Mouse (Mus musculus) olfactory bulb, adult 2 months (tissue): Measurements from ENCODE around the gene Tox2. TPM values are rescaled to one million over a fixed set of nuclear protein-coding genes. Genes with fewer than 3 reads are reported as not detected.

Source experiments
- H3K27ac ChIP-seq: fragments of 200-500 bp; 2 replicates; pipeline ENCODE4 v1.5.1; 2012; ENCODE audit warnings: low read depth, low read length; ENCODE audit not compliant: insufficient read depth
- H3K4me1 ChIP-seq: fragments of 200-500 bp; 2 replicates; pipeline ENCODE4 v1.6.1; 2012; ENCODE audit warnings: low read length; ENCODE audit not compliant: control insufficient read depth, insufficient read depth
- H3K4me3 ChIP-seq: fragments of 200-500 bp; 2 replicates; pipeline ENCODE4 v1.5.1; 2012; ENCODE audit warnings: mild to moderate bottlenecking, low read depth, low read length, moderate library complexity; ENCODE audit not compliant: insufficient read depth
- CTCF ChIP-seq: fragments of 200-500 bp; IDR thresholded peaks from 2 replicates; pipeline ENCODE4 v1.5.1; 2012; ENCODE audit warnings: low read depth, mild to moderate bottlenecking, low read length, moderate library complexity; ENCODE audit not compliant: insufficient read depth
- POLR2A ChIP-seq: fragments of 200-500 bp; IDR thresholded peaks from 2 replicates; pipeline ENCODE4 v1.6.1; 2012; ENCODE audit warnings: mild to moderate bottlenecking, low read depth, low read length, moderate library complexity; ENCODE audit not compliant: insufficient read depth
- WGBS: fragments of 180-500 bp; shearing (Covaris S2); methylation state at CpG from one replicate; pipeline ENCODE4 v1.1.7; 2018; 5-methylcytosine and 5-hydroxymethylcytosine counted together
- polyA plus RNA-seq: library from polyadenylated mRNA; stranded (reverse); fragments of >200 nt; gene quantifications from 2 replicates; pipeline ENCODE4 v1.2.4, GENCODE M21; 2012; ENCODE audit warnings: low replicate concordance; ENCODE audit not compliant: missing spikeins, insufficient read depth, insufficient read length

The Tox2 gene
- polyA plus RNA-seq, 1 experiment: not detected

DNA sequence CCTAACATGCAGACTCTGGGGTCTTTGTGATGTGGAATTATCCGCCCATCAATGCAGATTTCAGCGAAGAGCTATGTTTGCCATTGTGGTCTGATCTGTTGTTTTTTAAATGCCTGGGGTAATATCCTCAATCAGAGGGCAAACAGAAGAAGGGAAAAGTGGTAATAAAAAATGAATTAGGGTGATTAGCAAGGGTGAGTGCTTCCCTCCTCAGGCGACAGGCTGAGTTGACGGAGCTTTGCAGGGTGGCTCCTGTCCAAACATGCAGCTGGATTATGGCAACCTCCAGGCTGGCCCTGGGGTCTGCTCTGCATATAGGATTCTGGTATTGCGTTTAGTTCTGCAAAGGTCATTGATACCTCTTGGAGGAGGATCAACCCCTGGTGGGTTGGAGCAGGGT lies 16.5 kb downstream of the Tox2 start:
- 65% methylated on average over 5 of the region's 5 CpGs for WGBS
- TF ChIP-seq CTCF (no peak), POLR2A (no peak)
- Histone ChIP-seq H3K4me3 (no peak overlapping the region), H3K4me1 (peaks cover 23% of the 10 kb centered on the region), H3K27ac (no peak overlapping the region)

DNA sequence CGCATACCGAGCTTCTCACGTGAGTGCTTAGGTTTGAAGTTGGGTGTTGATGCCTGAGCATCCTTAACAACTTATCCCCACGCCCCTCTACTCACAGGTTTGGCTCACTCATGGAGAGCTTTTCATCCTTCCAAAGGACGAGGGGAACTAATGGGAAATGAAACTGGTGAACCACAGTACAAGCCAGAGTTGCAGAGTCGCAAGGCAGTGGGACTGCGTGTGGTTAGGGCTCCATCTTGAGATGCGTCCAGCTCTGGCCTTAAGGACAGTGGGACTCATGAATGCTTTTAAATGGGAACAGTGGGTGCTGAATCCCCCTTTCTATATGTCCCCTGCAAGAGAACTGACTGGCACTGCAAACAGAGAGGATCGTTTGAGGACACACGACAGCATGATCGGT lies 17.8 kb downstream of the Tox2 start:
- 84% methylated on average over 11 of the region's 11 CpGs for WGBS

DNA sequence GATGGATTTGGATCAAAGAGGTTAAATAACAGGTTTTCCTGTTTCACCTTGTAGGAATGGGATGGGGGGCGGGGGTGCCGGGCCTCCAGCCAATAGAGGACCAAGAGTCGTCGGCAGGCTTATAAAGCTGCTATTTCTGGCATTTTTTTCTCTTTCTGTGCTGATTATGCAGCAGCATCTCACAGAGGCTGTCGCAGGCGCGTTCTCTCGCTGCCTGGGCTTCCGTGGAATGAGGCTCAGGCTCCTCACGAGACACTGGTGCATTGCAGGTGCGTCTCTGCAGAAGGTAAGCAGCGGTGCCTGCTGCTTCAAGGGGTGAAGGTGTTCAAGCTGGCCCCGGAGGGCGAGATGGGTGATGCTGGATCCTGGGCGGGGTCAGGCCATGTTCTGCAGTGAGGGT lies 22.4 kb downstream of the Tox2 start:
- no peak overlapping the region for H3K4me3 ChIP-seq
- H3K27ac ChIP-seq: no peak overlapping the region

More for the DNA sequence above, 17.8 kb downstream of the Tox2 start:
- Histone ChIP-seq H3K4me3 (no peak overlapping the region), H3K4me1 (peaks cover 32% of the 10 kb centered on the region), H3K27ac (peak overlapping the region; percentile 47)
- no peak for TF ChIP-seq POLR2A
- TF ChIP-seq CTCF: no peak

DNA sequence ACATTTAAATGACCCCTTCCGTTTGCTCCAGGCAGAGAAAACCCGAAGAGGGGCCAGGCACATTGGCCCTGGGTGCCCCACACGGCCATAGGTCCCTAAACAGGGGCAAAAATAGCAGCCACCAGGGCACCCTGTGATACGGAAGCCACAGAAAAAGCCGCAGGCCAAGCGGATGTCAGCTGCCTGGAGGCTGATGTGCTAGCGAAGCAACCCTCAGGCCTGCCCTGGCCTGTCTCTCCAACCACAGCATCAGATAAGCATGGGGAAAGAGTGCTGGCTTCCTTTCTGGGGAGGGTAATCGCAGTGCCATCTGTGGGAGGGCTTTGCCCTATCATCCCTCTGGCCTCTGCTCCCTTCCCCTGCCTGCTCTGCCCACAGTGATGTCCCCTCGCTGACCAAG lies 26.1 kb downstream of the Tox2 start:
- no peak overlapping the region for H3K4me3 ChIP-seq
- H3K4me1 ChIP-seq: peaks cover 54% of the 10 kb centered on the region
- H3K27ac ChIP-seq: no peak overlapping the region
- no peak for TF ChIP-seq POLR2A
- TF ChIP-seq CTCF: no peak
- WGBS: 86% methylated on average over 9 of the region's 9 CpGs

More for the DNA sequence above, 22.4 kb downstream of the Tox2 start:
- TF ChIP-seq CTCF (no peak), POLR2A (no peak)
- WGBS: 52% methylated on average over 15 of the region's 15 CpGs
- peaks cover 54% of the 10 kb centered on the region for H3K4me1 ChIP-seq

DNA sequence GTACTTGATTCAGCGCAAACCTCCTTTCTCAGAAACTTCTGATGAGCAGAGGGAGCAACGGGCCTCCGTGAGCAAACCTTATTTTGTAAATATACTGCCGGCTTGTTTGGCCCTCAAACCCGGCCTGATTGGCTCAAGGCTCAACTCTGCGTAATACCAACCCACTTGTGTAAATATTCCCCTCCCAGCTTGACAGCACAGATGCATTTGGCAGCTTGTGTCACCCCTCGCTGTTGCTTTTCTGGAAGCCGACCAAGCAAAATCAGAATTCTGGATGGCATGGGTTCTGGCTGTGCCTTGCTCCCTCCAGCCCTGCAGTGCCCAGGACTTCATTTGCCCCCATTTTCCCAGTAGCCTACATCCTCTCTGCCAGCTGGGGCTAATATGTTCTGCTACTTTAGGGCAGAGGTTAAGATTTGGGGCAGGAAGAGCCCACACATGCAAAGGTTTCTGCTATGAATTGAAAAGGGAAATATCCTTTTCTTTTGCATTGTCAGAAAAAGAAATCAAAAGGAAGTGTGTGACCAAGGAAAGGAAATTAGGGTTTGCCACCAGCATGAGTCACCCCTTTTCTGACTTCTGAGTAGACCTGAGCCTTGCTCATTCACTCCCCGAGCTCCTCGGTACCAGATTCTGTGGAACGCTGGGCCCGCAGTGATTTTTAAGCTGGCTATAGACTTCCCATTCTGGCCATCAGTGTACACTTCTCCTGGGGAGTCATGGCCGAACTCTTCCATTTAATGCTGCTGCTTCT lies 29.0 kb downstream of the Tox2 start:
- 55% methylated on average over 13 of the region's 13 CpGs for WGBS
- TF ChIP-seq POLR2A: no peak
- no peak for TF ChIP-seq CTCF
- no peak overlapping the region for H3K4me3 ChIP-seq
- H3K27ac ChIP-seq: no peak overlapping the region
- H3K4me1 ChIP-seq: peaks cover 36% of the 10 kb centered on the region

DNA sequence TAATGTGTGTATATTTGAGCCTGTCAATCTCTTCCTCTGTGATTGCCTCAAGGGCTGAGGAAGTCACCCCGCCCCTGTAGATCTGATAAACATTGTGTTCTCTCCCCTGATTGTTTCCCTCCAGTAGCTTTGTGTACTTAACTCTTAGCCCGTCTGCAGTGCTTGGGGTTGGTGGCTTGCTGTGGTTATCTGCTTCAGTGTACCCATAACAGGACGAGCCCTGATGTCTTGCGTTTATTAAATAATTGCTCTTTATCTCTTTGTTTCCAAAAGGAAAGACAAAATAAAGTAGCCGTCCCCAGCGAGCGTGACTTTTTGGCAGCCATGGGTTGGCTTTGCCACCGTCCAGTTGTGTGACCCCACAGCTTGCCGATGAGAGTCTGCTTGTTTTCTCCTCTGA lies 30.7 kb downstream of the Tox2 start:
- H3K4me1 ChIP-seq: peaks cover 33% of the 10 kb centered on the region
- H3K27ac ChIP-seq: no peak overlapping the region
- no peak for TF ChIP-seq POLR2A
- TF ChIP-seq CTCF: no peak
- no peak overlapping the region for H3K4me3 ChIP-seq
- WGBS: 89% methylated on average over 9 of the region's 9 CpGs

DNA sequence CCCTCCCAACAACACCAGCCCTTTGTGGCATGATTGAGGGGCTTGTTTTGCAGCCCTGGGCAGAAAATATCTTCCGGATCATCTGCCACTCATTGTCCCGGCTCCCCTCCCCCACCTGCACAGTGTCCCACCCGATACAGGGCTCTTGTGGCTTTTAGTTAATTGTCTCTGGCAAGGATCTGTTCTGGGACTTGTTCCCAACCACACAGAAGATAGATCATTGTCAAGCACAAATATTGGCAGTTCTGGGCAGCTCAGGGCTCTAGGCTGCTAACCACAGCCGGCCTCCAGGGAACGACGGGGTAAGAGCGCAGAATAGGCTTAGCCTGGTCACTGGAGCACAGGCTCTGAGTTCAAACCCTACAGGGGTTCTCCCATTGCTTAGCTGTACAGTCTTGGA lies 33.1 kb downstream of the Tox2 start:
- Histone ChIP-seq H3K4me1 (peaks cover 44% of the 10 kb centered on the region), H3K27ac (no peak overlapping the region), H3K4me3 (no peak overlapping the region)
- no peak for TF ChIP-seq POLR2A
- no peak for TF ChIP-seq CTCF
- WGBS: 39% methylated on average over 7 of the region's 7 CpGs

DNA sequence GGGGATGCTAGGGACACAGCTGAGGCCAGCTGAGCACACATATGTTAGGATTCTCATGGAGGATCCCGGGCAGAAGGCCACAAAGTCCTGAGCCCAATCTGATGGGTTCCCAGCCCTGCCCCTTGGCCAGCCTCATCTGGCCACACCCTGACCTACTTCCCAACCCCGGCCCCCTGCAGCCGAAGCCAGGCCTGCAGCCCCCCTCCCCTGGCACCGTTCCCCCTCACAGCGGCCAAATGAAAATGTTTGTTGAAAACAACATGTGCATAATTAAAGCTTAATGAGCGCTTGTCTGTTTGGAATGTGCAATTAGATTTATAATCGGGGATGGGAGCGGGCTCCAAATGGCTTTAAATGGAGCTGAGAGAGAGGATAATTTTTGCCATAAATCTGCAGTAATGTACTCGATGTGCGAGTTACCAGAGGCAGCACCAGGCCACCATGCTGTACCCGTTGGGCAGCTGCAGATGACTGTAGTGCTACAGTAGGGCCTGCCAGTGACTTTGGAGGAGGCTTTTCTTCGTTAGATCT lies 35.1 kb downstream of the Tox2 start:
- WGBS: 32% methylated on average over 12 of the region's 12 CpGs
- TF ChIP-seq POLR2A (no peak), CTCF (no peak)
- Histone ChIP-seq H3K27ac (no peak overlapping the region), H3K4me1 (peaks cover 30% of the 10 kb centered on the region), H3K4me3 (no peak overlapping the region)

DNA sequence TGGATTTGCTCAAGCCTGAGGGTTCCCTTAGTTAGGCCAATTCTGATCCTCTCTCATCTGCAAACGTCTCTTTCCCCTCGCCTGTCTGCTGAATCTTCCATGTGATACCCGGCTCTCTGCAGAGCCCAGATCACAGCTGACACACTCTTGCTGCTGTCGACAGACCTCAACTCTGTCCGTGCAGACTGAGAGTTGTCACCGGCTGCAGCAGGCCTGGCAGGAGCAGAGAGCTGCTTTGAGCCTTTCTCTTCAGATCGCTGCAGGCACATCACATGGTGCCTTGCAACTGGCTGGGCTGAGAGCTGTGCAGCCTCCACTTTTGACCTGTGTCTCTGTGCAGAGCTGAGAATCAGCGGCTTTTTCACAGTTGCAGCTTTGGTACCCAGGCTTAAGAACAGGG lies 37.0 kb downstream of the Tox2 start:
- TF ChIP-seq POLR2A: no peak
- no peak for TF ChIP-seq CTCF

DNA sequence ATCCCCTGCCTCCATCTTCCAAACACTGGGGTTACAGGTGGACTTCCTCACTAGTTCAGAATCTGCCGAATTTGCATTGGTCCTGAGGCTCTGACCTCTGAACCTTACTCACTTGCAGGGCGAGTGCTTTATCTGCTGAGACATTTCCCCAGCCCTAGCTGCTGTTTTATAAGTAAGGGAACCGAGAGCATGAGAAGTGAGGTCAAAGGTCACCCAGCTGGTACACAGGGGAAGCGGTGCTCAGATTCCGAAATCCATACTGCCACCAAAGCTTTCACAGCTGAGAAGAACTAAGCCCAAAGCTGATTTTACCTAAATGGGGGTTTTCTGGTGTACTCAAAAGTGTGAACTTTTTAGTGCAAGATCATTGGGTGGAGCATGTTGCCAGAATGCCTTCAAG lies 38.9 kb downstream of the Tox2 start:
- peaks cover 31% of the 10 kb centered on the region for H3K4me1 ChIP-seq
- TF ChIP-seq POLR2A (no peak), CTCF (no peak)
- no peak overlapping the region for H3K27ac ChIP-seq
- 86% methylated on average over 5 of the region's 5 CpGs for WGBS
- no peak overlapping the region for H3K4me3 ChIP-seq

More for the DNA sequence above, 37.0 kb downstream of the Tox2 start:
- H3K27ac ChIP-seq: no peak overlapping the region
- peaks cover 33% of the 10 kb centered on the region for H3K4me1 ChIP-seq
- no peak overlapping the region for H3K4me3 ChIP-seq
- 64% methylated on average over 8 of the region's 8 CpGs for WGBS
